Mouse (Mus musculus) E14TG2a.4 (cell line): ENCODE data around the gene Fkbp1a.

Source experiments
- H3K27me3 ChIP-seq: 2 replicates; pipeline ENCODE4 v1.6.1; 2014; ENCODE audit warnings: low read length, control low read depth; ENCODE audit not compliant: insufficient read depth
- H3K36me3 ChIP-seq: 2 replicates; pipeline ENCODE4 v1.6.1; 2014; ENCODE audit warnings: low read length, control low read depth; ENCODE audit not compliant: insufficient read depth
- H3K4me1 ChIP-seq: replicated peaks from 2 replicates; pipeline ENCODE4 v1.6.1; 2014; ENCODE audit warnings: low read depth, low read length, control low read depth
- H3K4me3 ChIP-seq: replicated peaks from 2 replicates; pipeline ENCODE4 v1.5.1; 2014; ENCODE audit warnings: mild to moderate bottlenecking, low read length
- H3K9me3 ChIP-seq: 2 replicates; pipeline ENCODE4 v1.6.1; 2014; ENCODE audit warnings: low read length, control low read depth
- CTCF ChIP-seq: conservative IDR thresholded peaks from 2 replicates; pipeline ENCODE4 v1.5.1; 2014; ENCODE audit warnings: low read length
- NANOG ChIP-seq: IDR thresholded peaks from 2 replicates; pipeline ENCODE4 v1.6.1; 2014; ENCODE audit warnings: borderline replicate concordance, low read length, mixed read lengths
- POU5F1 ChIP-seq: IDR thresholded peaks from 2 replicates; pipeline ENCODE4 v1.6.1; 2014; ENCODE audit warnings: low read length, borderline replicate concordance

Fkbp1a gene

DNA sequence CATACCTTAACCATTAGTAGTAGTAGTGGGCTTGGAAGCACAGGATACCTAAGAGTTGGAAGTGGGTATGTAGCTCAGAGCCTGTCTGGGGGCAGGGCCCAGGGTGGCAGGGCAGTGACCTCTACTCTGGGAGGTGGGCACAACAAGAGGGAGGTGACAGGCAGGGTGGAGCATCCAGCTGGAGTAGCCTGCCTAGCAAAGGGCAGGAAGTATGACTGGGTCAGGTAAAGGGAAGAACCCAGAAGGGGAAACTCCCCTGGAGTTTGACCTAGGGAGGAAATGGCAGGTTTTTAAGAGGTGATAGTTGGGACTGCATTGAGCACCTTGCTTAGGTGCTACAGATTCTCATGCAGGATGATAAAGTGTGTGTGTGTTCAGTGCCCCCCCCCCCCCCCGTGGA, 38.7 kb downstream of the Fkbp1a start:
- no peak for TF ChIP-seq CTCF
- no peak for TF ChIP-seq POU5F1
- no peak for TF ChIP-seq NANOG
- Histone ChIP-seq H3K9me3 (no peaks in the 10 kb centered on the region), H3K36me3 (no peaks in the 10 kb centered on the region), H3K4me1 (peaks cover 10% of the 10 kb centered on the region), H3K4me3 (no peak overlapping the region), H3K27me3 (peaks cover 24% of the 10 kb centered on the region)

- no peaks in the 10 kb centered on the region for H3K9me3 ChIP-seq
- TF ChIP-seq POU5F1 = no peak
- TF ChIP-seq NANOG = no peak
- no peaks in the 10 kb centered on the region for H3K36me3 ChIP-seq
- H3K4me1 ChIP-seq = no peaks in the 10 kb centered on the region
- H3K4me3 ChIP-seq = no peak overlapping the region
- H3K27me3 ChIP-seq = no peaks in the 10 kb centered on the region; the same call in 1 of the 2 replicates
Observed at GRCm38 (mm10) chr2:151585934-151586333, 43.7 kb downstream of the Fkbp1a start.

DNA sequence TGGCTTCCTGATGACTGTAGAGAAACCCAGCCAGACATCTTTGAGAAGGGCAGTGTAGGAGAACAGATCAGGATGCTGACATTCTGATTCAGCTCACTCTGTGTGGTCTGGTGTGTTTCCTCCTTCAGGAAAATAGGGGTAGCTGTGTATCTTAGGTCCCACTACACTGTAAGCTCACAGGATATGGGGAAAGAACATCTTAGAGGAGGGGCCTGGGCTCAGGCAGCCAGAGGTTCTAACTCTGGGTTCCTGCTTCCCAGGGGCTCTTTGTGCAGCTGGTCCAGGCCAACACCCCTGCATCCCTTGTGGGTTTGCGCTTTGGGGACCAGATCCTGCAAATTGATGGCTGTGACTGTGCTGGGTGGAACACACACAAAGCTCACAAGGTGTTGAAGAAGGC, 44.5 kb downstream of the Fkbp1a start:
- Histone ChIP-seq H3K4me1 (no peaks in the 10 kb centered on the region), H3K27me3 (peaks cover 5% of the 10 kb centered on the region), H3K36me3 (no peaks in the 10 kb centered on the region), H3K4me3 (no peak overlapping the region), H3K9me3 (no peaks in the 10 kb centered on the region)
- TF ChIP-seq POU5F1 = no peak
- no peak for TF ChIP-seq CTCF
- TF ChIP-seq NANOG = no peak

DNA sequence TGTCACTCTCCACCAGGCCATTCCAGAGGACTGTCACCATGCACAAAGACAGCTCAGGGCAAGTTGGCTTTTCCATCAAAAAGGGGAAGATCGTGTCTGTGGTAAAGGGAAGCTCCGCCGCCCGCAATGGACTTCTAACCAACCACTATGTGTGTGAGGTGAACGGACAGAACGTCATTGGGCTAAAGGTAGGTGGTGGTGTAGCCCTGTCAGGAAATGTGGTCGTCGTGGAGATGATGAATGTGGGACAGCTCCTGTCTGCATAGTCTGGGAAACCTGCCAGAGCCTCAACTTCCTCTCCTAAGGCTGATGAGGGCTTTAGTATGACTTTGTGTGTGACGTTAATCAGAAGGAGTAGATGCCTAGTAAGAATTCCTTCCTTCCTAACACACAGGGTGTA, 45.0 kb downstream of the Fkbp1a start:
- H3K4me1 ChIP-seq = no peaks in the 10 kb centered on the region
- peaks cover 10% of the 10 kb centered on the region for H3K27me3 ChIP-seq
- H3K36me3 ChIP-seq = no peaks in the 10 kb centered on the region
- no peak overlapping the region for H3K4me3 ChIP-seq
- no peaks in the 10 kb centered on the region for H3K9me3 ChIP-seq
- TF ChIP-seq CTCF (no peak), NANOG (no peak), POU5F1 (no peak)

GRCm38 (mm10) chr2:151598068-151598467, 55.8 kb downstream of the Fkbp1a start:
- Histone ChIP-seq H3K4me1 (peaks cover 28% of the 10 kb centered on the region), H3K36me3 (no peaks in the 10 kb centered on the region), H3K9me3 (no peaks in the 10 kb centered on the region), H3K27me3 (peaks cover 79% of the 10 kb centered on the region), H3K4me3 (no peak overlapping the region)
- TF ChIP-seq CTCF (no peak), POU5F1 (no peak), NANOG (no peak)

DNA sequence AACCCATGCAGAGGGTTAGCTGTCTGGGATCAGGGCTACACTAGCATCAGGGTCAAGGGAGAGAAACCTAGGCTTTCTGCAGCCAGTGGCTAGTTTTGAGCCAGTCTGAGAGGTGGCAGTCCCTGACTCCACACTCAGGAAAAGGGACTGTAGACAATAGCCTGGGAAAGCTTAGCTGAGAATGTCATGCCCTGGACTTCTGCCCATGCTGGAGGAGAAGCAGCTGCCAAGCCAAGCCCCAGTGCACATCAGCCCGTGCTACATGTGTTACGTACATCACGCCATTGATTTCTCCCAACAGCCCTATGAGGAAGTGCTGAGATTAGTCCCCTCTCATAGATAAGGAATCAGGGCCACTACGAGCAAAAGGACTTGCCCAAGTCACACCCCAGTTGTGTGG, 59.8 kb downstream of the Fkbp1a start:
- no peaks in the 10 kb centered on the region for H3K9me3 ChIP-seq
- no peak for TF ChIP-seq POU5F1
- TF ChIP-seq CTCF = no peak
- no peak for TF ChIP-seq NANOG
- peaks cover 28% of the 10 kb centered on the region for H3K4me1 ChIP-seq
- no peak overlapping the region for H3K4me3 ChIP-seq
- peaks cover 58% of the 10 kb centered on the region for H3K27me3 ChIP-seq
- H3K36me3 ChIP-seq = no peaks in the 10 kb centered on the region

DNA sequence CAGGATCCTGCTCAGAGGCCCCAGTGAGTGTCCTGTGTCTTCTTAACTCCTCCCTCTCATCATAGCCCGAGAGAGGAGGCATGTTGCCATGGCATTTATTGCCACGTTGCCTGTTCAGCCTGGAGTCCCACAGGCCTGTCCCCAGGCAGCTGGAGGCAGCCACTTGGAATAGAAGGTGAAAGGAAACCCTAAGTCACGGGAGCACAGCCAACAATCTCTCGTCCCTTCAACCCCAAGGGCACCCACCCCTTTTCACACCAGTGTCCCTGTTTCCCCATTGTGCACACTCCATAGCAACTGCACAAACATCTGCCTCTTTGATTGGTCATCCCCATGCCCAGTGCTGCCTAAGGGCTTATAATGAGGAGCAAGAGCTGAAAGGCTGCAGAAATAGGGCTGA, 61.3 kb downstream of the Fkbp1a start:
- H3K4me3 ChIP-seq = no peak overlapping the region
- no peaks in the 10 kb centered on the region for H3K36me3 ChIP-seq
- H3K4me1 ChIP-seq = peaks cover 28% of the 10 kb centered on the region
- TF ChIP-seq CTCF (no peak), POU5F1 (no peak), NANOG (no peak)
- no peaks in the 10 kb centered on the region for H3K9me3 ChIP-seq
- H3K27me3 ChIP-seq = peaks cover 51% of the 10 kb centered on the region

DNA sequence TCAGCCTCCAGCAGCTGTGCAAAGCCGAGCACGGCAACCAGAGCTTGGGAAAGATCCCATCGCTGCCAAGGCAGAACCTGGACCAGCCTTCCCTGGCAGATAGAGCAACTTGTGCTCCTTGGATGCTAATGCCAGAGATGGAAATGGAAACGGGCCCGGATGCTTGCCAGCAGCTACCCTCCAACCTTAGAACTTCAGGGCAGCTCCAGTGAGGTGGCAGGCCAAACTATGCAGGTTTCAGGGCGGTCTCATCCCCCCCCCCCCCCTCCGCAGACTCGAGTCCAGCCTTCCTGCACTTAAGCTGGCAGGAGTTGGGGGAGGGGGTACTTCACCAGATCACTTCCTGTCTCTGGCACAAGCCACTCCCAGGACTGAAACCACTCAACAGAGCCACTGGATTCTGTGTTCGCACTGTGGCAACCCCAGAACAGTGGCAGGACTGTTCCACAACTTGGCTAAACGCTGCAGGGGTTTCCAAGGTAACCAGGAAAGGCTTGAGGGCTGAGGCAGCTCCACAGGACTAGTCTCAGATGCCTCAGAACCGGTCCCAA, 63.2 kb downstream of the Fkbp1a start:
- TF ChIP-seq CTCF = no peak
- TF ChIP-seq POU5F1 = no peak
- no peak for TF ChIP-seq NANOG
- H3K9me3 ChIP-seq = no peaks in the 10 kb centered on the region
- peaks cover 44% of the 10 kb centered on the region for H3K27me3 ChIP-seq
- peak overlapping the region; percentile 45 for H3K4me3 ChIP-seq
- H3K4me1 ChIP-seq = peaks cover 20% of the 10 kb centered on the region
- H3K36me3 ChIP-seq = no peaks in the 10 kb centered on the region

DNA sequence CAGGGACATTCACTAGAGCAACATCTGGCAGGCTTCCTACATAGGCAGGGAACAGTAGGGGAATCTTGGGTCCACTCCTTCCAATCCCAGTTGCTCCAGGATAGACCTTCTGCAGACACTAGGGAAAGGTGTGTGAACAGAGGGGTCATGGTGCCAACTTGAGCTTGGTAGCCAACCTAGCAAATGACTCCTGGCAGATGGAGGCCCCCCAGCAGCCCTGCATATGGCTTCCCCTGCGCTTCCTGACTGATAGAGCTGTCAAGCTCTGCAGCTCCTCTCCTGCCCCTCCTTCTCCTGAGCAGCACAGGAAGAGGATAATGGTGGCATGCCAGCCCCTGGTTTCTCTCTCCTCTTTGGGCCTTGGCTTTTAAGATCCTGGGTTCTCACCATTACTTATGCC, 66.2 kb downstream of the Fkbp1a start:
- H3K4me3 ChIP-seq = no peak overlapping the region
- TF ChIP-seq NANOG (no peak), CTCF (no peak), POU5F1 (no peak)
- no peaks in the 10 kb centered on the region for H3K9me3 ChIP-seq
- peaks cover 29% of the 10 kb centered on the region for H3K27me3 ChIP-seq
- H3K4me1 ChIP-seq = peaks cover 13% of the 10 kb centered on the region
- H3K36me3 ChIP-seq = no peaks in the 10 kb centered on the region
